Mouse (Mus musculus) urinary bladder, postnatal 14 days (tissue): ENCODE data around the gene Pbx1.

Experiments
- DNase-seq: peaks from one replicate; pipeline ENCODE4 v3.0.0; 2021; ENCODE audit warnings: low spot score

Pbx1 gene

DNA sequence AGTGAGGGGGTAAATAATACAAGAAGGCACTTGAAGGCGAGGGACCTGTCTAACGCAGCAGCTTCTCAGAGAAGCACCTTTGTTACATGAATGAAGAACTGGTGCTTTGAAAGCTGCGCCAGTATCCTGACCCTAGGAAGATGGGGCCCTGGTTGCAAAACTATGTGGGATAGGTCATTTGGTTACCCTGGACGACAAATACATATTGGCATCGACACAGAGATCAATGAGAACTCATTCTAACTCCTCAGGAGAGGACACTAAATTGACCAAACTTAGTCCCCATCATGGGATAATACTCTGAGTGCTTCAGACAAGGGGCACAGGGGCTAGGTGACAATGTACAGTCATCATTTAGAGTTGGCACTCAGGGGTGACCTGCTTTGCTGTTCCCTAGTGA lies 264.3 kb downstream of the Pbx1 start:
- DNase-seq: no peak

DNA sequence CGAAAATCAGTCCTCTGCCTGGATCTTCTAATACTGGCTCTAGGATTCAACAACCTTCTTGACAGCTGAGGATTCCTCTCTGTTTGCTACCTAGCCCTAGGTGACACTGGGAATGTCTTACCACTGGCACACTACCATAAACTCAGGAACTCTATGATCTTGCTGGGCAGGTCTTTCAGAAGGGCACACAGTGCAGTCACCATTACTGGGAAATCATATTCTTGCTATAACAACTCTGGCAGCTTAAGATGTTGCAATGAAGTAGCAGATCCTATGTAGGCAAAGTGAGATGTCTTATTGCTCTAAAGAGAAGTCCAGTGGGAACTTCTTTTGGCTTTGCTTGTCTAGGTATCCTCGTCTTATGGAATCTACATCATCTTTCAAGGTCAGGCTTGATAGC lies 265.2 kb downstream of the Pbx1 start:
- DNase-seq: no peak

DNA sequence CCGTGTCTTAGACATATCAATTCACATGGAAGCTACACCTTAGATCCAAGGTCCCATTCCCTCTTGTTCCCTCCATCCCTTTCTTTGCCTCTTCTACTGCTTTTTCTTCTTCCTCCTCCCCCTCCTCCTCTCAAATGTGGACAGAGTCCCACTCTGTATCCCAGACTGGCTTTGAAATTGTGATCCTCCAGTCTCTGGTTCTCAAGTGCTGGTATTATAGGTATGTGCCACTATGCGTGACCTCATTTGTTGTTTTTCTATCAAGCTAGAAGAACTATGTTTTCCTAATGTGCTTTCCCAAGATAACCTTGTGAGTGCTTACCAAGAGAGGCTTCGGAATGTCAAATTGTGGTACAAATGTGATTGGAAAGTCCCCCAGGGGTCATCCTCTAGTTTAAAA lies 267.1 kb downstream of the Pbx1 start:
- DNase-seq: no peak

DNA sequence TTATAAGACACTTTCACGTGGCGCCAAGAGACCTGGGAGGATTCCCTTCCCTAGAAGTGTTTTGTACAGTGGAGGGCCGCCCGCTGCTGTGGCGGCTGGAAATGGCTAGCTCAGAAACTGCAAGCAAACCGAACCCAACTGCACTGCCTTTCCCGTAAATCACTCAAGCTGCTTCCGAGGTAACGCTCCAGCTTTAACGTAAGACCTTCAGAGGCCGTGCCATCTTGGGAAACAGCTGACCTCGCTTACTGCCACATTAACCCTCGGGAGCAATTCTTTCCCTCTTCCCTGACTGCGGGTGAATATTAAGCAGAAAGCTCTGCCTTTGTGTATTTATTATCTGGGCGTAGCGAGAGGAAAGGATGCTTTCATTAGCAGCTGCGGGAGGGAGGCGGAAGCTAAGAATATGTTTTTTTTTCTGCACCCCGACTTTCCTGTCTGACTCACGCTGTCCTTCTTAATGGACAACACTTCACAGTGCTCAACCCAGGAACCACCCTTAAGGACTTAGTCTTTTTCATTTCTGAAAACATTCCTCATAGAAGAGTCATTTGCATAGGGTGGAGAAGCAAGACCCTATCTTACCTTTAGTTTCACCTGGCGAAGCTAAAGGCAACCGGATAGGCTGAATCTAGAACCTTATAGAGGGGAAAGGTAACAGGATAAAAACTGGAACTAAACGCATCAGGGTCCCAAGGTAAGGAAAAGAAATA lies 268.4 kb downstream of the Pbx1 start:
- DNase-seq: no peak

DNA sequence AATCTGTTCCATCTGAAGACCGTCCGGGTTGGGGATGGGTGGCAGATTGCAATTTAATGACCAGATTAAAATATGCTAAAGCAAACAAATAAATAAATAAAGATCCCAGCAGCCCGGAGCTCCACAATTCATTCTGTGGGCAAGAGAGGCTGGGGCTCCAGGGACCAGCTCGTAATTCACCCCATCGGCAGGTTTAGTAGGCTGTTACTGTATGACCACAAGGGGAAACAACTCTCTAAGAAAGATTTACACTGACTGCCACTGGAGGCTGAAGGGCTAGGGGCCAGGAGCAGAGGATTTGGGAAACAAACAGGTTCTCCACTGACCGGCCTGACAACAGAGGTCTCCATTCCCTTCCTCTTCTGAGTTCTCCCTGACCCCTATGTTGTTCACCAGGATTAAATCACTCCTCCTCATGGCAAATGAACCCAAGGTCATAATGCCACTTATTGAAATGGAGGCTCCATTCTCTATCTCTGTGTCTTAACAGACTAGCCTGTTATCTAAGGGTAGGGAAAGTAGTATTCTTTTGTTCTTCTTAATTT lies 292.9 kb downstream of the Pbx1 start:
- no peak for DNase-seq

DNA sequence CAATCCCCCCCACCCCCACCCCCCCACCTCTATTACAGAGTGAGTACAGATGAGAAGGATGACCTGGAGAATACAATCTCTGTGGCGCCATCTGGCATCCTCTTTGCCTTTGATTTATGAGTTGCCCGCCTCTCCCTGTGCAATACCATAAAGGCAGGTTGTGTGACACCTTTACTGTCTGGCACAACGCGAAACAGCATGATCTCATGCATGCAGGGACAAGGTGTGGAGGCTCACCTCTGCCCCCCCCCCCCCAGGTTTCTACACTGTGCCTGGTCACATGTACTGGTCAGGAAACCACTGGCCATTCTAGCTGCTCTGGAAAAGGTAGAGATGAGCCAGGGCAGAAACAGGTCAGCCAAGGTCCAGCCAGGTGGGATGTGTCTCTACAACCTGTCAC lies 293.4 kb downstream of the Pbx1 start:
- DNase-seq: no peak

DNA sequence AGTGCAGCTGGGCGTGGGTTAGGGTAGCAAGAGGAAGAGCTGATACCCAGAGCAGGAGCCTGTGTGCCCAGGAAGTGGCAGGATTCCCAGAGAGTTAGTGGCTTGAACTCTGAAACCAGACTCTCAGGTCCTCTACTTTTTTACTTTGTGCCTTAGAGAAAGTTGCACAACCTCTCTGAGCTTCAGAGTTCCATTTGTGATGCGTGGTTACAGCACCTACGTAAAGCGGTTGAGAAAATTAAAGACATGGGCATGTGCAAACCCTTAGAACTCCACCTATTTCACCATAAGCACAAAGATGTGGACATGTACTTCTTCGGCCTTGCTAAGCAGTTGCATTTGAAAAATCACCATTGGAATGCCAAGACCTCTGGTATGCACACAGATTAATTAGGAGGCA lies 294.2 kb downstream of the Pbx1 start:
- DNase-seq: no peak

DNA sequence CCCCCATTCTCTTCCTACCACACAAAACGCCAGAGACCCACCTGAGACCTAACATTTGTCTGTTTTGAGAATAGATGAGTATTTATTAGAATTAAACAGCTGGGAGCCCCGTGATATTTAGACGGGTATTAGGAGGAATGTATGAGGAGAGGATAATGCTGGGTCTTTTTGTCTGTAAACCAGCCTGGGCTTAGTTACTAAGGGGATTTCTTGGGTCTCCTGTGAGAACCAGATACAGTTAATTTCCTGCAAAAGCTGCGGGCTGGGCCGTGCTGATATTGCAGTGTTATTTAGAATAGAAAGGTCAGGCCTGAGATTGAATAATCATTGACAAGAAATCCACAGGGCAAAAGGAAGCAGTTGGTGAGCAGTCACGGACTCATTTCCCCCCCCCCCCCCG lies 296.5 kb downstream of the Pbx1 start:
- DNase-seq: no peak

DNA sequence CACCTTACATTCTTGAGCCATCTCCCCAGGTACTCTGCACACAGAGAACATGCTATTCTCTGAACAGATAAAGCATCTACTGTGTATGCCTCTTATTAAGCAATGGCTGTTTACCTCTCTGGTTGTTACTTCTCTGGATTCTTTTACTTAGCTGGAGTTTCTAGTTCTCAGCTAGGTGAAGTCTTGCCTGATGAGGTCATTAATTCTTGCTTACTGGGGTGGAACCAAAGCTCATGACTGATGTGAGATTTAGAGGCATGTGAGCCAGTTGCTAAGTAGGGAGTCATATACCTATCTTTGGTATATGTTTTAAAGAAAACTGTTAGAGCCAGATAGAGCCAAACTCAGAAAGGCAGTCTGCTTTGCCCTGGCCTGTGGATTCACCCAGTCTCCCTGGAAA lies 298.4 kb downstream of the Pbx1 start:
- DNase-seq: no peak

DNA sequence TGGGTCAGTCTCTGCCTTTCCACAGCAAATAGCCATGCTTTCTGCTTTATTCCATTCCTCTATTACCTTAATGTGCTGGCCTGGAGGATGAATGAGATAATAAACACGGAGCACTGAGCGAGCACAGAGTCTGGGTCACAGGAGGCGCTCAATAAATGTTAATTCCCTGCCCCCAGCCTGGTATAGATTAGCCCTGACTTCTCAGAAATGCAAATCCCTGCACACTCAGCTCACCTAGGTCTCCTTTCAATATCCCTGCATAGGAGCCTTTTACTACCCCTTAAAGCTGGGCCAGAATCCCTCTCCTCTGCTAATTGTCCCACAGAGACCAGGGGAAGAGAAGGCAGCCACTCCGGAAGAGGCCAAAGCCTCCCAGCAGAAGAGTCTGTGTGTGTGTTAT lies 304.1 kb downstream of the Pbx1 start:
- no peak for DNase-seq

DNA sequence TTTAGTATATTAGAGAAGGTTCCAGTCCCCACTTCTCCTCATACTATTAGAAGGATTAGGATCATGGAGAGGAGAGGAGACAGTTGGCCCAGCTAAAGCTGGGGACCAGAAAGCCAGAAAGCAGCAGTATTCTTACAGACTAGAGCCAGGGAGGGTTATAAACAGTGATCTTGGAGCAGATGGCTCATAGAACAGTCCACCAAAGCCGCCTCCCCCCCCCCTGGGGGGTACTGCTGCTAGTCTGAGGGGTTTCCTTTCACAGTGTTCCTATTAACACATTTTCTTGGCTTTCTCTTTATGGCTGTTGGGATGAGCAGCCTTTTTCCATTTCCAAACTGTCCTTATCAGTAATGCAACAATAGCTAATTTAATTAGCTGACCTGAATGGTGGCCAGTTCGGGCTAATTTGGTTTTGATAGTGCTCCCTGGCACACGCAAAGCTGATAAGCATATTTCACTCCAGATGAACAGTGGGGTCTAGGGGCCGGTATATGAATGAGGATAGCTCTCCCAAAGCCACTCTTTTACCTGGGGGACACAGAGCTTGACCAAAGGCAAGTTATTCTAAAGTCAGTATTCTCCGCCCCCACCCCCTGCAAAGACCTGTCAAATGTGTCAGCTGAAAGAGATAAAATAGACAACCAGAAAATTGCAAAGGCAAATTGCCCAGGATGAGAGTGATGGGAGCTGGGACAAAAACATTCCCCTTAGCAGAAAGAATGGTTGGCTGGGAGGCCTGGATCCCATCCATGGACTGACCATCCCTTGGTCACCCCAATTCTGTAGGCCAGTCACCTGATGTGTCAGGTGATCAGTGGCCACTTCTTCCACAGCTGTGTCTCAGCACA lies 307.2 kb downstream of the Pbx1 start:
- no peak for DNase-seq

DNA sequence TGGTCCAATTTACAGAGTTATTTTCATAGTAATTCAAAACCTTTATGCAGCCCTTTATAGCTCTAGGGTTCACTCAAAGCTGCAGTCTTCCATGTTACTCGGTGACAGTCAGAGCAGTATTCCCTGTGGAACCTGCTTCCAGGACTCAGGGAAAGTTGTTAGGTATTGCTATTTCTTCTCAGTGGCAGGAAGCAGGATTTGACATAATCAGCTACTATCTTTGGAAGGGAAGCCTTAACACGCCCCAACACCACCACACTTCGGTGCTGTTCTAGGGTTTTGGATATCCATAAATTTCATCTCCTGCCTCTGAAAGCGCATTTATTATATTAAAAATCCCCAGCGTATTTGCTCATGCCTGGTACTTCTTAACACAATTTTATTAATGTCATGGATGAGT lies 314.0 kb downstream of the Pbx1 start:
- no peak for DNase-seq

DNA sequence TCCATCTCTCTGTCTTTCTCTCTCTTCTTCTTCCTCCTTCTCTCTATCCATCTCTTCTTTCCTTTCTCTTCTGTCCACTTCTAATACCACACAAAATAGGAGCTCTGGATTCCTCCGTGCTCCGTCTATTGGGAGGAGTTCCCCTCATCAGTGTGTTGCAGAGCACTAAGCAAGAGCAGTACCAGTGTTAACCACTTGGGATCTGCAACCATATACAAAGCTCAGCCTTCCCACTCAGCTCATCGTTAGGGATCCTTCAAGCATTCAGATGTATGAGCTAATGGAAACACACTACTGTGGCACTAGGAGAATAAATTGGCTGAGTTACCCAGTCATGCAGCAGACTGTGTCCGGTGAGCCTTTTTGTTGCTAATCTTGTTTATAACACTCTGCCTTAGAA lies 314.7 kb downstream of the Pbx1 start:
- no peak for DNase-seq

DNA sequence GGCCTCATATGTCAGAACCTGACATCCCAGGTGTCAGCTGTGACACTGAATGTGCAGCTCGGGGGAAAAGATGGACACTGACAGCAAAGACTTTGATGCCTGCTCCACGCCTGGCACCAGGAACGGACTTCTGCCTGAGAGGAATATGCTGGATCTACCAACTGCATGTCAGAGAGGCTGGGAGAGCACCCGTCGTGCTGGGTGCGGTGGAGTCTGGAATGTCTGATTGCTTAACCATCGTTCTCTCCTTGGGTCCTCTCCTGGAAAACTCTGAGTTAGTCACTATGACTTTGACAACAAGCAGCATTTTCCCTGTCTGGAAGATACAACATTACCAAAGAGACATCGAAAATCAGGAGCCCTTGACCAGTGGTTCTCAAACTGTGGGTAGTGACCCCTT lies 322.3 kb downstream of the Pbx1 start:
- DNase-seq: no peak

DNA sequence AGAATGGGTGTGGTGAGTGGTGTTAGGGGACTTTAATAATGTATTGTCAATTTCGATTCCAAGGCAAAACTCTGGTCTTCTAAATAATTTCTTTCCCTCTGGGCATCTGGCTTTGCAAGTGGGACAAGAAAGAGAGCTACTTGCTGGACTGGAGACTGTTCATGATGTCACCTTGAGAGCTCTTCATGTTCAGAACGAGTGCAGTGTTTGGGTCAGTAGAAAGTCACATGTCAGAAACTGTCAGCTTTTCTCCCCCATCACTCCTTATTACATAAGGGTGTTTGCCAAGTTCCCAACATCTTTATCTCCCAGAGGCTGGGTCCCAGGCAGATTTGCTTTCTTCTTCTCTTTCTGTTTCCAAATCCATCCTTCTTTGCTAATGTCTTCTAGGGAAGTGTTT lies 328.2 kb downstream of the Pbx1 start:
- no peak for DNase-seq

DNA sequence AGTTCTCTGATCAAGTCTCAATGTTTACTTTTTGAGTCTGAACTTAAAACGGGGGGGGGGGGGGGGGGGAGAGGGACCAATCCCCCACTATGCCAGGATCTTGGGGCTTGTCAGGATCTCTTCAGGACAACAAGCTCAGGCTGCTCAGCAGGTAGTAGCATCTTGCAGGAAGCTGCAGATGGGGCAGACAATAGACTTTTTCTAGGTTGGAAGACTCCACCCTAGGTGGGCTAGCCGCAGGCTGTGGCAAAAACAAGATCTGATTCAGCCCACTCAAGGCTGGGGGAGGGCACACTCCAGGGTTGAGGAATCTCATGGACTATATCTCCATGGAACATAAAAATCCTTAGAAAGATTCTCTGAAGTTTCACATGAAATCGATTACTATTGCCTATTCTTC lies 330.6 kb downstream of the Pbx1 start:
- DNase-seq: no peak

DNA sequence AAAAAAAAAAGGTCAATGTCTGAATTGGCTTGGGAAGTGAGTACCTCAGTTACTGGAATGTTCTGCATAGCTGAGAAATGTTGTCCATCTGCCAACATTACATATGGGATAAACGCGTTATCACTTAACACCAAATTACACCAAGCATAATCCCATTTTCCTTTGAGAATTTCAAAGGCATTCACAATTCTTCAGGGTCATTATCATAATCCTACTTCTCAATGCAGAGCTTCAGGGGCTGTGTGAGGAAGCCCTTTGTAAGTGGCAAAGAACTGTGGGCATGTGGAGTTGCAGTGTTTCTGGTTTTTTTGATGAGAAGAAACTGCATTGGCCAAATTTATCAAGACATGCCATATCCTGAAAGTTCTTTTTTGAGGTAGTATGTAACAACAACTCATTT lies 333.3 kb downstream of the Pbx1 start:
- DNase-seq: no peak

DNA sequence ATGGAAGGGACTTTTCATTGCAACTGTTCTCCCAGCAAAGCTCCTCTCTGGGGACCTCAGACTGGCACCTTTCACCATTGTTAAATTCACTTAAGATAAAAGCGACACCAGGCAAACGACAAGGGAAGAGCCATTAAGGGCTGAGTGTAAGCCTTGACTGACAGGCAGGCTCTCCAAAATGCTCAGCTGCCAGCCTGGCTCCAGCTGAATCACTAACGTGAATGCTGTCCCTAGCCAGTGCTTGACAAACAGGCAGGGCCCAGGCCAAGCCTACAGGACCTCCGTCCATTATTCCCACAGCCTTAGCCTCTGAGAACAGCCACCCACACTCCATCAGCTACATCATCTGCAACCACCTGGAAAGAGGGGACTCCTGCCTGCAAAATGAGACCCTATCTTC lies 337.4 kb downstream of the Pbx1 start:
- no peak for DNase-seq

DNA sequence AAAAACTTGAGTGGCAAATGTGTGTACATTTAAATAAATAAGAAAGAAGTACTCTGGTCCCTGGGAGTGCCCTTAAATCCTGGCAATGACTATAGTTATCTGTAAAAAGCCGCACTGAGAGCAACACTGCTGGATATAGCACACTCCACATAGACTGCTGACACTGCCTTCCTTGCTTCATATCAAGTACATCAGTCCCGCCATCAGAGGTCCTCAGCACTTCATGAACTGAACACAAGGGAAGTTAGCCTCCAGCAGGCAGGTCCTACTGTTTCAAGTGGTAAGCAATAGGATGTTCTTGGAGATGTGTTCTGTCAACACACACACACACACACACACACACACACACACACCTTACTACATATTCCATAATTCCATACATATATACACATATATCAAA lies 339.0 kb downstream of the Pbx1 start:
- DNase-seq: peak; percentile 39

DNA sequence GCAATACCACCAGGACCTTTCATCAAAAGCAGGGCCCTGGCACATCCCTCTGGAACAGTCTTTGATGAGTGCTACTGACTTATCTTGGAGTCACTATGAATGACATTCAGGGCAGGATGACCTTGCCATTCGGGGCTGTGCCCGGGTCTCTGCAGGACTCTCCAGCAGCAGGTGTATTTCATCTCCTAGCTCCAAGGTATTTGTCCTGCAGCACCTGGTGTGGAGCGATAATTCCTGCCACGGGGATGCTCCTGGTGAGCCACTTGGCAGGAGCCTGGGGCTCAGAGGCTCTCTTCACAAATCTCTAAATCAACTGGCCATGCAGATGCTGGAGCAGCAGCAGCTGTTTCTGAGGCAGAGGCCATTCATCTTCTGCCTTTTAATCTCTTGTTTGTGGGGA lies 340.4 kb downstream of the Pbx1 start:
- DNase-seq: no peak

DNA sequence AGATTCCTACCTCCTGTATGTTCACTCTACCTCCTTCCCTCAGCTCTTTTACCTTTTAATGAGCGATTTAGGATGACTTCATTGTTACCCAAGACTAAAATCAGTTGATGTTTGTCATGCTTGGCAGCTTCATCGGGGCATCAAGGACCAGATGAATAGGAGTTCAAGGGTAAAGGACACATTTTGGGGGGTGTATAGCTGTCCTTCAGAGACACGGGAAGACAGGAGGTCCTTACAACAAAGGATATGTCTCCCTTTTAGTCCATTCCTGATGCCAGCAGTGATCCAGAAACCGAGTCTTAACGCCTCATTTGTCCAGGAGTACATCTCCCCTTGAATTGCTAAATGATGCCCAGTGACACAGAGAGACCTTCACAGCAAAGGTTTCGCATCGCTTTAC lies 343.4 kb downstream of the Pbx1 start:
- no peak for DNase-seq

DNA sequence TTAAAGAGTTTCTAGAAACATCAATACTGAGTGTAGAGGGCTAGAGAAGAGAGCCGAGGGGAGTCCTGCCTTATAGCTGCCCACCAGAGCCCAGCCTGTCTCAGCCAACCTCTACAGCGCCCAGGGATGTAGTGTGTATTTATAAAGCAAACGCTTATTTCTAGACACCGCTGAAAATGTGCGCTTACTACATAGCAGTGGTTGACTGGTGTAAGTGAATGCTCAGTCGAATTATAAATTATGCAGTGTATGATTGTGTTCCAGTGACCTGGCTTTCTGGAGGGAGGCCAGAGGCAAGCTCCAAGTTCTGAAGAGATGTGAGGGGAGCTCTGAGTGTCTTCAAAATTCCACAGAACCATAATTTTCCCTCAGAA lies 352.7 kb downstream of the Pbx1 start:
- no peak for DNase-seq

DNA sequence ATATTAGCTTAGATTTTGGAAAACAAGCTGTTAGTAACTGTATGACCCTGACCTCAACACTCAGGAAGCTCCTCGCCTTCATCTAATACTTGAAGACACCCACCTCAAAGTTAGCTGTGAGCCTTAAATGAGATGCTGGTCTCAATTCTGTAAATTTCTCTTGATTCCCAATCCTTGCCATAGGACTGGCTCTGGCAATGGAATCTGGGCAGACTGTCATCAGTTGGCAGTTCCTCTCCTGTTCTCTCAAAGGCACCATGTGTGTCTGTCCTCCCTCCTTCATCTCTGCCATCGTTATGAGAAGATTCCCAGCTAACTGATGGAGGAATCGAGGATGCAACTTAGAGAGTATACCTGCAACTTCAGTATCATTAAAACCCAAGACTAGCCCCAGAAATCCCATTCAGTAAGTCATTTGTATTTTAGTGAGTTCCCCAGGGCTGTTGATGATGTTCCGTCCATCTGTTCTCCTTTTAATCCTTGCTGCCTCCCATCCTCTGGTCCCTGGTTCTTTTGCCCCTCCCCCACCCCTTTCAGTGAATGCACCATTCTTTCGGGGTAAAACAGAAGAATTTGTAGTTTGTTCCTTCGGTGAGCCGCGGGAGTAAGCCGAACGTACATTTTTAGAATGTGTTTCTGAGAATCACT lies 353.2 kb downstream of the Pbx1 start:
- no peak for DNase-seq
